Mouse (Mus musculus) adrenal gland, postnatal 4 days (tissue): ENCODE data around the gene Skint7. TPM values are rescaled to one million over a fixed set of nuclear protein-coding genes. Genes with fewer than 3 reads are reported as not detected.
"Not testable (repeated sequence)": the region's sequence is repeated elsewhere in the genome, so short reads cannot be mapped to it uniquely, and the experiment has no call there.

ENCODE experiments used
- DNase-seq, 2 experiments: peaks; one replicate each; pipeline ENCODE4 v3.0.0; 2021 to 2022; ENCODE audit warnings: low spot score in 2 of 2, mixed read lengths in 2 of 2
- long read RNA-seq, 2 experiments: library from polyadenylated mRNA; stranded (forward); transcript quantifications; one replicate each; pipeline ENCODE4 v2.0.0; 2021
- total RNA-seq, 2 experiments: library from RNA; stranded (reverse); gene quantifications; 2 replicates each; pipeline ENCODE4 v1.2.3; 2021

The Skint7 gene
- total RNA-seq, result not detected
- long read RNA-seq, experiment 1, result 0 reads
- long read RNA-seq, experiment 2, result 0 reads

- DNase-seq, result no peak
Measured at GRCm38 (mm10) chr4:111972623-111973022, at the start of gene Skint7. Skint7 (plus strand) TSS chr4:111972923.

GRCm38 (mm10) chr4:111961309-111961708 lies 11.4 kb upstream of the Skint7 start:
- no peak for DNase-seq

- not testable (repeated sequence) for DNase-seq
Measured at GRCm38 (mm10) chr4:111963241-111963640, 9.5 kb upstream of the Skint7 start.

- DNase-seq, result no peak
Measured at GRCm38 (mm10) chr4:111963669-111964068, 9.1 kb upstream of the Skint7 start.

GRCm38 (mm10) chr4:112005969-112006368 lies 33.2 kb downstream of the Skint7 start, which contains the start of gene Skint1:
Skint1 (plus strand) TSS chr4:112006269.
- DNase-seq, result no peak

Other genes starting within 250 kb of the Skint7 start
- gene Slc5a9, start 70.0 kb upstream of the Skint7 start, total RNA-seq, result 1 to 10 TPM in 1 of 2 experiments, not detected in 1; 2.4 TPM
- not detected for gene Skint8, start 53.5 kb upstream of the Skint7 start, total RNA-seq
- gene Skint1, start 33.3 kb downstream of the Skint7 start, total RNA-seq, result not detected
- gene Skint4, start 99.1 kb downstream of the Skint7 start, total RNA-seq, result not detected